Mouse (Mus musculus): ENCODE results near the gene Cacna1d.

- TF ChIP-seq CTCF (IDR thresholded peaks at IDR 0.05; ENCODE audit: low read depth, low read length) = peak; percentile 81
- no peak for TF ChIP-seq POLR2A (IDR thresholded peaks at IDR 0.05; ENCODE audit: extremely low read depth, insufficient read depth, low read length)
Observed at GRCm38 (mm10) chr14:30027378-30027777, 463.9 kb downstream of the Cacna1d start.

All from liver, adult 2 months (tissue).